Mouse (Mus musculus): ENCODE data around the gene Zfp992. TPM values are rescaled to one million over a fixed set of nuclear protein-coding genes. Genes with fewer than 3 reads are reported as not detected.
"Not testable (repeated sequence)": the region's sequence is repeated elsewhere in the genome, so short reads cannot be mapped to it uniquely, and the experiment has no call there.

Gene Zfp992
- polyA plus RNA-seq, 1 experiment from 2014 or later: 1.0 TPM

- H3K27me3 ChIP-seq (ENCODE audit: insufficient read depth, low read length); H3K4me1 ChIP-seq (ENCODE audit: insufficient read depth); H3K4me2 ChIP-seq (ENCODE audit: low read depth, low read length); H3K4me3 ChIP-seq (ENCODE audit: low read depth, low read length); DNase-seq; H3K27ac ChIP-seq (ENCODE audit: low read depth); ATAC-seq; H3K36me3 ChIP-seq (replicated peaks; ENCODE audit: insufficient read depth, low read length); H3K9ac ChIP-seq (replicated peaks): not testable (repeated sequence)
- WGBS (ENCODE audit: insufficient replicate concordance): 61% methylated on average over 2 of the region's 2 CpGs
- H3K9me3 ChIP-seq (ENCODE audit: low read length): peaks cover 42% of the 10 kb centered on the region
These were observed 3.8 kb downstream of the Zfp992 start for GRCm38 (mm10) chr4:146452576-146452975.

GRCm38 (mm10) chr4:146454170-146454569, 5.3 kb downstream of the Zfp992 start:
- 57% methylated on average over 1 of the region's 1 CpGs for WGBS (ENCODE audit: insufficient replicate concordance)
- peaks cover 44% of the 10 kb centered on the region for H3K9me3 ChIP-seq (ENCODE audit: low read length)
- H3K36me3 ChIP-seq (replicated peaks; ENCODE audit: insufficient read depth, low read length); H3K9ac ChIP-seq (replicated peaks); DNase-seq; H3K27ac ChIP-seq (ENCODE audit: low read depth); H3K4me1 ChIP-seq (ENCODE audit: insufficient read depth); H3K4me3 ChIP-seq (ENCODE audit: low read depth, low read length); ATAC-seq; H3K4me2 ChIP-seq (ENCODE audit: low read depth, low read length); H3K27me3 ChIP-seq (ENCODE audit: insufficient read depth, low read length): not testable (repeated sequence)

GRCm38 (mm10) chr4:146454896-146455295, 6.1 kb downstream of the Zfp992 start:
- no peak overlapping the region for H3K9ac ChIP-seq (replicated peaks)
- DNase-seq (no peak), ATAC-seq (peak; percentile 14; the same call in 1 of the 2 replicates)
- H3K36me3 ChIP-seq (replicated peaks; ENCODE audit: insufficient read depth, low read length): no peaks in the 10 kb centered on the region
- H3K4me2 ChIP-seq (ENCODE audit: low read depth, low read length): no peak overlapping the region
- no peak for TF ChIP-seq EP300 (IDR thresholded peaks at IDR 0.05; ENCODE audit: low read depth)
- TF ChIP-seq CTCF (IDR thresholded peaks at IDR 0.05; ENCODE audit: low read depth): no peak
- peaks cover 46% of the 10 kb centered on the region for H3K9me3 ChIP-seq (ENCODE audit: low read length)
- H3K27ac ChIP-seq (ENCODE audit: low read depth): no peak overlapping the region
- 28% methylated on average over 2 of the region's 2 CpGs for WGBS (ENCODE audit: insufficient replicate concordance)
- no peaks in the 10 kb centered on the region for H3K4me1 ChIP-seq (ENCODE audit: insufficient read depth)
- H3K27me3 ChIP-seq (ENCODE audit: insufficient read depth, low read length): no peaks in the 10 kb centered on the region
- H3K4me3 ChIP-seq (ENCODE audit: low read depth, low read length): no peak overlapping the region

GRCm38 (mm10) chr4:146455321-146455721, 6.5 kb downstream of the Zfp992 start:
- DNase-seq: peak; percentile 32

GRCm38 (mm10) chr4:146456061-146456726, 7.4 kb downstream of the Zfp992 start:
- 64% methylated on average over 4 of the region's 4 CpGs for whole genome bisulfite sequencing (ENCODE audit: insufficient replicate concordance)
- no peak for ATAC-seq

More at GRCm38 (mm10) chr4:146455321-146455721, 6.5 kb downstream of the Zfp992 start:
- ATAC-seq: peak; percentile 14
- no peak overlapping the region for H3K27ac ChIP-seq (ENCODE audit: low read depth)
- WGBS (ENCODE audit: insufficient replicate concordance): 86% methylated on average over 7 of the region's 7 CpGs
- H3K27me3 ChIP-seq (ENCODE audit: insufficient read depth, low read length): no peaks in the 10 kb centered on the region
- peaks cover 47% of the 10 kb centered on the region for H3K9me3 ChIP-seq (ENCODE audit: low read length)
- no peak overlapping the region for H3K9ac ChIP-seq (replicated peaks)
- no peak overlapping the region for H3K4me3 ChIP-seq (ENCODE audit: low read depth, low read length)
- TF ChIP-seq CTCF (IDR thresholded peaks at IDR 0.05; ENCODE audit: low read depth) (no peak), EP300 (IDR thresholded peaks at IDR 0.05; ENCODE audit: low read depth) (no peak)
- H3K36me3 ChIP-seq (replicated peaks; ENCODE audit: insufficient read depth, low read length): no peaks in the 10 kb centered on the region
- H3K4me1 ChIP-seq (ENCODE audit: insufficient read depth): no peaks in the 10 kb centered on the region
- no peak overlapping the region for H3K4me2 ChIP-seq (ENCODE audit: low read depth, low read length)

GRCm38 (mm10) chr4:146457126-146457525, 8.3 kb downstream of the Zfp992 start:
- Histone ChIP-seq H3K36me3 (replicated peaks; ENCODE audit: insufficient read depth, low read length) (no peaks in the 10 kb centered on the region), H3K4me3 (ENCODE audit: low read depth, low read length) (no peak overlapping the region), H3K9me3 (ENCODE audit: low read length) (peaks cover 50% of the 10 kb centered on the region), H3K4me1 (ENCODE audit: insufficient read depth) (no peaks in the 10 kb centered on the region), H3K27me3 (ENCODE audit: insufficient read depth, low read length) (no peaks in the 10 kb centered on the region), H3K27ac (ENCODE audit: low read depth) (no peak overlapping the region), H3K4me2 (ENCODE audit: low read depth, low read length) (no peak overlapping the region), H3K9ac (replicated peaks) (no peak overlapping the region)
- WGBS (ENCODE audit: insufficient replicate concordance): 57% methylated on average over 2 of the region's 2 CpGs
- DNase-seq (no peak), ATAC-seq (no peak)
- TF ChIP-seq EP300 (IDR thresholded peaks at IDR 0.05; ENCODE audit: low read depth) (no peak), CTCF (IDR thresholded peaks at IDR 0.05; ENCODE audit: low read depth) (no peak)

More at GRCm38 (mm10) chr4:146456061-146456726, 7.4 kb downstream of the Zfp992 start:
- TF ChIP-seq EP300 (IDR thresholded peaks at IDR 0.05; ENCODE audit: low read depth): no peak
- no peak for TF ChIP-seq CTCF (IDR thresholded peaks at IDR 0.05; ENCODE audit: low read depth)
- Histone ChIP-seq H3K36me3 (replicated peaks; ENCODE audit: insufficient read depth, low read length) (no peaks in the 10 kb centered on the region), H3K27me3 (ENCODE audit: insufficient read depth, low read length) (no peaks in the 10 kb centered on the region), H3K4me3 (ENCODE audit: low read depth, low read length) (no peak overlapping the region), H3K27ac (ENCODE audit: low read depth) (no peak overlapping the region), H3K4me2 (ENCODE audit: low read depth, low read length) (no peak overlapping the region), H3K9ac (replicated peaks) (no peak overlapping the region), H3K9me3 (ENCODE audit: low read length) (peaks cover 50% of the 10 kb centered on the region), H3K4me1 (ENCODE audit: insufficient read depth) (no peaks in the 10 kb centered on the region)
- no peak for DNase-seq
